Mouse (Mus musculus): ENCODE results near the gene Arl3.

Arl3 gene

GRCm38 (mm10) chr19:46532031-46532688 lies 40.8 kb downstream of the Arl3 start:
- no peak for DNase-seq

- no peak for DNase-seq
These were observed 41.6 kb downstream of the Arl3 start for GRCm38 (mm10) chr19:46531071-46532030.

DNA sequence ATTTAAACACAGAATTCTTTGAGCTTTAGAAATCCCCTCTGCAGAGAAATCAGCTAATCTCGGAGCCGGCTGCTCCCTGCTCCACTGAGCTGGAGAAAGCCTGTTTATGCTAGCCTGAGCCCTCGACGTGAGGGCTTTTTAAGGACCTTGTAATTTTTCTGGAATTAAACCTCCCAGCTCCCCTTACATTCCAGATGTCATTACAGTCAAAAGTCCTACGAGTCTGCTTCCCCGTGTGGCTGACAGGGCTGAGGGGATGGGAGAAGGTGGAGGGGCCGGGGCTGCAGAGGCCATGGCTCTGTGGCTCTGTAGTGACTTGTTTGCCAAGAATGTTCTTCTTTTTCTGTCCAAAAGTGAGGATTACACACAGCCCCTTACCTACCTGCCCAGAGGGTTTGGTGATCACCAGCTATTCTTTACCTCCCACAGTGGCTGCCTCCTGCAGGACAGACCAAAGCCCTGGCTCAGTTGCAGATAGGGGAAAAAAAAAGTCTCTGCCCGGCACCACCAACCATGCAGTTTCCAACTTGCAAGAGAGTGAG lies 42.5 kb downstream of the Arl3 start:
- no peak for DNase-seq

GRCm38 (mm10) chr19:46529601-46530448 lies 43.2 kb downstream of the Arl3 start:
- no peak for DNase-seq

DNA sequence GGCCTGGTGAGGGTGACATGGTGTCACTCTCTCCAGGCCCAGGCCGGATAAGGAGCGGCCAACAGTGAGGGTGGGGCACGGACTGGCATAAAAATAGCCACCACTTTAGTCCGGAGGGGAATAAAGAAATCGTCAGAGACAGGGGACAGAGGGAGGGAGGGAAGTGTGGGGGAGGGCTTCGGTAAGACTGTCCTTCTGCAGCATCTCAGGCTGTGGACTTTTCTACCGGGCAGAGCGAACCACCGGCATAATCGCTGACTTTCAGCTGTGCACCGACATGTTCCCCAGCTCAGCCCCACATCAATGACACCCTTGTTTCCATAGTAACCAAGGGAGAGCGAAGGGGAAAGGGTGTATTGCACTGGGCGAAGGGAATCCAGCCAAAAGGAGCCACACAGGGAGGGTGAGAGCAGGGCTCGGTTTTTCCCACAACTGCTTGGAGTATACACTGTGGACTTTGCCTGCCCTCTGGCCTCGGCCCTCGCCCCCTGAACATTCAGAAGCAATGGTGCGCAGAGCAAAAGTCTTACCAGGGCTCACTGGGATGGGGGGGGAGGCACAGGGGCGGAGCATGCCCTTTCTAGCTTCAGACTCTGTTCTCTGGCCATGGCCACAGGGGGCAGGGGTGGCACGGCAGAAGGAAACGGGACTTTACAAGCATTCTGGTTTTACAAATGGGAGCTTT lies 44.3 kb downstream of the Arl3 start:
- peak; percentile 84 for DNase-seq

DNA sequence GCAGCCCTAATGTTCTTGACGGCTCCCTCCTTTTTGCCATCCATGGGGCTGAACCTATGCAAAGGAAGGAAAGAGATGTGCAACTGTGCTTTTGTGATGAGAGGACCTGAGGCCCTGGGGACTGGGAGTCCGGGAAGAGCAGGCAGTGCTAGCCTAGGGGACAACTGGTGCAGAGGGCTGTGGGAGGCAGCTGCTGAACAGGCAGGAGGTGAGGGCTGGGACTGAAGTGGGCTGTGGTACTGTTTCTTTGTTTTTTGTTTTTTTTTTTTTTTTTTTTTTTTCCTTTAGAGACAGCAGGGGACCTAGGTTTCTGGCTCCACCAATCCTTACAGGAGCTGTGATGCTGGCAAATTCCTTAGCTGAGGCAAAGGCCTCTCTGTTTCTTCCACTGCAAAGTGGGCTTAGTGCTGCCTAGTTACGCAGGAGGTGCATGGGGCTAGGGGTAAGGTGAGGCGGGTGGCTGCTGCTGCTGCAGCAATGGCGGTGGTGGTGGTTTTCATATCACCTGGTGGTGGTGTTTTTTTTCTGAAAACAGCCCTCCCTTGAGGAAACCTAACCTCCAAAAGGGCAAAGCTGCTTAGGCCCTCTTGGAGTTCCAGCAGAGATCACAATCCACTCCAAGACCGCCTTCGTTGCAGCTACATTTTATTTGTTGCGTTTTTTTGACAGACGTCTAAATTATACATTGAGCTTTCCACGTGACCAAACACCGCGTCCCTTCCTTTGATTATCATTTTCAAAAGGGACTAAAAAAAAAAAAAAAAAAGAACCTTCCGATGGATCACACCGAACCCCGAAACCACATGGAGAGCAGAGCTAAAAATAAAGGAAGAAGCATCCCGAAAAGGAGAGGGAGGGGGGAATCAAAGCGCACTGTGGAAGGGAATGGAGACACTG lies 45.1 kb downstream of the Arl3 start:
- DNase-seq: no peak

DNA sequence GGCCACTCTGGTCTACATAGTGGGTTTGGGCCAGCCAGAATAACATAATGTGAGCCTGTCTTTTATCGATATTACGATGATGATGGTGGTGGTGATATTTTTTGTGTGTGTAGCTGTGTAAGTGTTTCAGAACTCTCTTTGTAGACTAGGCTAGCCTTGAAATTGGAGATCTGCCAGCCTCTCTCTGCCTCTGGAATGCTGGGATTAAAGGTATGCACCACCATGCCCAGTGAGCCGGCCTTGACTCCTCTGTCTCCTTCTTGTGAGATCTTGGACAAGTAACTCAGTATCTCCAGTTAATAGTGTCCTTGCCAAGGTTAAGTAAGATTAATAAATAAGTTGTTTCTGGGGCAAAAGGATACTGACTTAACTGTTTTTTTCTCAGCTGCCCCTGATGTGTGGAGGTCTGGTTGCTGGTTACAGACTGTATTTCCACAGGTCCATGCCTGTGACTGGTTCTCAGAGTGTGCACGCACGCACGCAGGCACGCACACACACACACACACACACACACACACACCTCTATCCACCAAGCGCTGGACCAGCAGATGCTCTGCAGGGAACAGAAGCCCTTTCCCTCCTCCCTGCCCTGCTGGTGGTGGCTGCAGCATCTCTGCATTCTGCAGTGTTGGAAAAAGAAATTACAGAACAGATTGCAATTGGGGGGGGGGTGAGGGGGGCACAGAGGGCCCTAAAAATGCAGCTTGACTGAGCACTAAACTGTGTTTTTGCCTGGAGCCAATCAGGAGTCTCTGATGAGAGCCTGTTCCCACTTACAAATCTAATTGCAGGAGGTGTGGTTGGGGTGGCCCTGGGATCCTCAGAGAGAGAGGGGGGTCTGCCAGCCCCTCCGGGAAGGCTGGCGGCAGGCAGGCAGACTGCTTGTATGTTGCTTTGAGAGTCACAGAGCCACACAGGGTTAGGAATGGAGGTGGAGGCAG lies 47.0 kb downstream of the Arl3 start:
- DNase-seq: no peak

DNA sequence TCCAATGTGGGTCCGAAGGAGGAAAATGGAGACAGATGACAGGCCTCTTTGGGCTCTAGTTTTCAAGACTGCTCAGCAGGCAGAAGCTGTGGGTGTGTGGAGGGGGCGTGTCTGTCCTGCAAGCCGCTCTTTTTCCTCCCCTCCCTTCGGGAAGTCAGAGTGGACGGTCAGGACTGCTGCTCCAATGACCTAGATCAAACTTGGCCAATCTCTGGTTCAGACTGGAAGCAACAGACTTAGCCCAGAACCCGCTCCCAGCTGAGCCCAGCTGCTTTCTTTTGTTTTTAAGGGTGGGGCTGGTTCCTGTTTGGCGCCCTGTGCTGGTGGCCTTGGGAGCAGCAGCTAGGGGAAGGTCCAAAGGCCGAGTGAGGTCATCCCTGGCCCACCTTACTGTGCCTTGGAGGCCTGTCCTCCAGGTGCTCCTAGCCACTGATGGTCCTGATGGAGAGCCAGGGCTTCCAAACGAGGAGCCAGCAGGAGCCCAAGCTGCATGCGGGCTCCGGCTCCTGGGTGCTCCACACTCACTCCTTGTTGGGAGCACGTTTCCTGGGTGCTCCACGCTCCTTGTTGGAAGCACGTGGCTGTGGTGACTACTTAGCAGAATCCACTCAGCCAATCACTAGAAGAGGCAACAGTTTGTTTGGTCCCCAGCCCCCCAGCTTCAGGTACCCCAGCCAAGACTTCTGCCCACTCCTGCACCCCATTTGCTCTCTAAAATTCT lies 48.2 kb downstream of the Arl3 start:
- peak; percentile 89 for DNase-seq

- no peak for DNase-seq
These were observed 48.9 kb downstream of the Arl3 start for GRCm38 (mm10) chr19:46524152-46524544.

DNA sequence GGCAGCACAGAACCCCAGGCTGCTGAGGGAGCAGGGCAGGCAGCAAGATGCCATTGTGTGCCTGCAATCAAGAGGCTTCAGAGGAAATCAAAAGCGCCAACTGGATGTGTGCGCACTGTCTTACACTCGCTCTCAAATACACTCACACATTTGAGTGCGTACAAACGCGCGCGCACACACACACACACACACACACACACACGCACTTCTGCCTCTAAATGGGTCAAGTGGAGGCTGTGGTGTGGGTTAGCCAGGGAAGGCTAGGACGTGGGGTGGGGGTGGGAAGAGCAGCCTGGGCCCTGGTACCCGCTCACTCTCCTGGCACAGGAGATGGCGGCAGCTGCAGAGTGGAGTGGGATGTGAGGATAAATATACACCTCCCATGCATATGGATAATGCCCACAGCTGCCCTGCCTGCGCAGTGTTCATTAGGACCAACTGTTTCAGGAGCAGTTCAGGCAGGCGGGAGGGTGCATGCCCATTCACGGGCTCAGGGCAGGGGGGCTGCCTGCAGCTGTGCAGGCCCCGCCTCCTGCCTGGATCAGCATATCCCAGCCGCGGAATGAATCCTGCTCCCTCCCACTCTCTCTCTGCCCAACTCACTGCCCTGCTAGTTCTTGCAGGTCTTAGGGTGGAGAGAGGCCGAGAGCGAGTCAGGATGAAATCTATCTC lies 49.4 kb downstream of the Arl3 start:
- DNase-seq: no peak

- DNase-seq: no peak
These were observed 49.9 kb downstream of the Arl3 start for GRCm38 (mm10) chr19:46523131-46523479.

GRCm38 (mm10) chr19:46522433-46523044 lies 50.5 kb downstream of the Arl3 start:
- DNase-seq: no peak

GRCm38 (mm10) chr19:46521698-46522097 lies 51.3 kb downstream of the Arl3 start:
- no peak for DNase-seq

DNA sequence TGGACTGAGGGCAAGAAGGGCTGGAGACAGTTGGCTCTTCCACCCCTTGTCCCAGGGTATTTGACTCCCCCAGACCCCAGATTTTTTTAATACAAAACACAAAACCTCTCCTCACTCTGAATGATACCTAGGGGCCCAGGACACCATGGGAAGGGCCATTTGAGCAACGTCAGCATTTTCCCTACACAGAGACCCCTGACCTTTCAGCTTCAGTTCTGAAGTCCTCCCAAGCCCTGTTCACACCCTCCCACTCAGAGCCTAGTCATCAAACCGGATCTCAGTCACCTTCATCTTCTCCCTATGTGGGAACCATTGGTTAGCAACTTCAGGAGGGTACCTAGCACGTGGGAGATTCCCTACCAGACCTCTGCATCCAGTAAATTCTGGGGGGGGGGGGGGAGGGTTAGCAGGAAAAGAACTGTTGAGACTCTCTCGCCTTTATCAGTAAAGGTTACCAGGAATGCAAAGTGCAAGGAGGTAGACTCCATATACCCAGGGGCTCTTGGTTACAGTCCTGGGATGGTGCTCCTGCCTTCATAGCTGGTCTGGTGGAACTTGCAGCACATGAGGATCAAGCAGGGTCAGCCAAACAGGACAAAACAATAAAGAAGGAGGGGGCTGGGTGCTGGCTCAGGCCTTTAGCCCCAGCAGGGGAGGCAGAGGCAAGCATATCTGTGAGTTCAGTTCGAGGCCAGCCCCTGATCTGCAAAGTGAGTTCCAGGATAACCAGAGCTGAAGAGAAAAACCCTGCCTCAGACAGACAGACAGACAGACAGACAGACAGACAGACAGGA lies 54.0 kb downstream of the Arl3 start:
- no peak for DNase-seq

DNA sequence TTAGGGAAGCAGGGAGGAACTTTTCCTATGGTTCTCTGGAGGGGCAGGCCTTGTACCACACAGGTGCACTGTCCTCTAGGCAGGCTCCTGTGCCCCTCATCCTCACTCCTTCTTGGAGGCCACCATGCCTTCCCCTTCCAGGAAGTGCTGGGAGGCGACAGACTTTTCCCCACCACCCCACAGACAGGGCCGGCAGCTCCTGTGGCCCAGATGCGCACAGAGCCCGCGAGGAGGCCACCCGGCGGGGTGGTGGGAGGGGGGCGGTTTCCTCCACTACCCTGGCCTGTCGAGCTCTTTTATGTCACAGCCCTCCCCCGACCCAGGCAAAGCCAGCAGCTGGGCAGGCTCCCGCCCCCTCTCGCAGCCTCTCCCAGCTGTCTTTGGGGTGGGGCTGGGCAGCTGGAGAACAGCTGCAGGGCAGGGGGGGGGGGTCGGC lies 54.6 kb downstream of the Arl3 start:
- no peak for DNase-seq

DNA sequence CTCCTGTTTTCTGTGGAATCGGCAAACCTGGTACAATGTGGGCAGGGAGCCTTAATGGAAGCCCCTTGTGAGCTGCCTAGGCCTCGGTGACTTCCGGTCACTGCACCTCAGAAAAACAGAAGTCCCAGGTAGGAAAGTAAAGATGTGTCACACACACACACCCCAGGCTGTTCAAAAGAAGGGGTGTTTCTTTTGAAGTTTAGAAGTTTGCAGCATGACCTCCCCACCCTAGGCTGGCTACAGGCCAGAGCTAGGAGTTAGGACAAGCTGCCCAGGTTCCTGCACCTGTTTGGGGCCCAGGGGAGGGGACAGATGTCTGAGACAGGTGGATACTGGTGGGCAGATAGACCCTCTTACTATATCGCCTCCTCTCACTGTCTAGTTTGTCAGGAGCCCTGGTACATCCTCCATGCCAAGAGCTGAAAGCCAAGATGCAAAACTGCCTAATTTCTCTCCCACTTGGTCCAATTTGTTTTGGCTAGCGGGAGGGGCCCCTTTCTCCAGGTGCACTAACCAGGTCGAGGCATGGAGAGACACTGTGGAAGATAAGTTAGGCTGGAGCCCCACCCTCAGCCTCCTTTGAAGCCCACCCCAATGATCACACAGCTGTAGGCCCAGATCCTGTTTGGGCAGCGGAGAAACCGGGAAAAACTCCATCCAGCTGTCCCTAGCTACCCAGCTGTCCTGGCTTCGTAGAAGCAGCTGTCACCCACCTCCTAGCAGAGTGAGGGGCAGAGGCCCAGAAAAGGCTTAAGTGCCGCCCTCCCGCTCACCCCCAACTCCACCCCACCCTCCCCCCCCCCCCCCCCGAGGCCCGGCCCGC lies 55.3 kb downstream of the Arl3 start:
- no peak for DNase-seq
